Mouse (Mus musculus) lung, adult 2 months (tissue): Measurements from ENCODE around the gene Vps36.

Experiments used
- CTCF ChIP-seq: fragments of 200-500 bp; IDR thresholded peaks from 2 replicates; pipeline ENCODE4 v1.5.1; 2011; ENCODE audit warnings: mild to moderate bottlenecking, low read length, control low read depth; ENCODE audit not compliant: insufficient read depth
- POLR2A ChIP-seq: fragments of 200-500 bp; IDR thresholded peaks from 2 replicates; pipeline ENCODE4 v1.6.1; 2011; ENCODE audit warnings: low read depth, mild to moderate bottlenecking, control low read depth, low read length, borderline replicate concordance; ENCODE audit errors: extremely low read depth

DNA sequence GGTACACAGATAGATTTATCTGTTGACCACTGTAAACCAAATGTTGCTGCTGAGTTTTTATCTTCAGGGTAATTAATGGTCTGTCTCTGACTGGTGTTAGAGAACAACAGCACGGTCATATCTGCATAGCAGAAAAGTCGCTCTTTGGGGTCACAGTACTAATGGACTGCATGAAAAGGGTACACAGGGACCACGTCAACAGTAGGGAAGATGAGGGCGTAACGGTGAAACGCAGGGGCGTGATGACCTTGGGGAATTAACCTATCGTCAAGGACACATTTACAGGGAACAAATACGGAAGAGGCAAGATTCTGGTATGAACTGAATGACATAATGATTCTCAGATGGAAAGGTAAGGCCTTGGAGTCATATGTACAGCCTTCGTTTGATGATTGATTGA is 28.2 kb upstream of the Vps36 start:
- TF ChIP-seq CTCF: no peak
- TF ChIP-seq POLR2A: no peak
